Mouse (Mus musculus): ENCODE data around the gene Cntnap5a.
A peak's percentile ranks its signal among the peaks of the same experiment; 100 is the strongest.

Gene Cntnap5a

DNA sequence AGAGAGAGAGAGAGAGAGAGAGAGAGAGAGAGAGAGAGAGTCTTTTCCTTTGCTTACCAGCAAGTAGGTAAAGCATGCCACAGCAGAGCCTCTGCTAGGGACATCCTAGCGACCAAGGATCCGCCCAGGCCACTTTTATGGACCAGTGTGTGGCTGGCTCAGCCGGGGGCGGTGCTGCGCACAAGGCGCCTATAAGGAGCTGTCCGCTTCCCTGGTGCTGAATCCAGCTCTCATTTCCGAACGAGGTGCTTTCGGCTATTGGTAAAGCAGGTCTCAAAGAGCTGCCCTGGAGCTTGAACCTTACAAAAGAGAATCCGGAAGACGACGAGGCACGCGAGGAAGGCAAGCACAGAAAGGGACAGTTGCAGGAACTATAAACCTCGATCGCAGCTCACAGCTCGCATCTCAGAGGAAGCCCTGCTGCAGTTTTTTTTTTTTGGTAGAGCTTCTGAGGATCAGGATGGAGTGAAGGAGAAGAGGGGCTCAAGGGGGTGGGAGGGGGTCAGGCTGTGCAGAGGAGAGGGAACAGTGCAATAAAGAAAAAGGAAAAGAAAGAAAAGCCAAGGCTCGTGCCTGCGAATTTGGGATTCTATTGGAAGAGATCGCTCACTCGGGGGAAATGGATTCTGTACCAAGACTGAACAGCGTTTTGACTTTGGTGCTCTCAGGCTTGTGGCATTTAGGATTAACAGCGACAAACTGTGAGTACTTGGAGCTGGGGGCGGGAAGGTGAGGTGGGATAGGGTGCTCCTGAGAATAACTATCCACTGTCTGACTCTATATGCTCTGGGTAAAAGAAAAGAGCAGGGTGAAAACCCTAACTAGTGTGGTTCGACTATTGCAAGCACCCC lies at the start of gene Cntnap5a:
Gene Cntnap5a (plus strand): TSS at position 239 of the 851 bp plus-strand sequence.
- DNase-seq, result peak; percentile 78

DNA sequence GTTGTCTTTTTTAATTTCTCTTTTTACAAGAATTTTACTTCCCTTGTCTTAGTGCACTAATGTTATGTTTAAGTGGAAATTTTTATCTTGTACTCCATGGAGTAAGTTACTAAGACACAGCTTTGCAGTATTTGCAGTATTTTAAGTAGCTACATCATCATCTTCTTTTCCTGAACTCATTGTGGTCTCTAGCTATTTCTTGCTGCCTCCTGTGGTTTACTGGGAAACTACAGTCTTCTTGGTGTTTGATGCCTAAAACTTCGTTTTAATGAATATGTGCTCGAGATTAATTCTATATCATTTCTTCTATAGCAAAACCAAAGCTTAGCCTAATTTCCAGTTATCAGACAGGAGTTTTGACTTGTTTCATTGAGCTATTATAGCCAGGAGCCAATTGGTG lies 37.6 kb upstream of the Cntnap5a start:
- no peak for DNase-seq

DNA sequence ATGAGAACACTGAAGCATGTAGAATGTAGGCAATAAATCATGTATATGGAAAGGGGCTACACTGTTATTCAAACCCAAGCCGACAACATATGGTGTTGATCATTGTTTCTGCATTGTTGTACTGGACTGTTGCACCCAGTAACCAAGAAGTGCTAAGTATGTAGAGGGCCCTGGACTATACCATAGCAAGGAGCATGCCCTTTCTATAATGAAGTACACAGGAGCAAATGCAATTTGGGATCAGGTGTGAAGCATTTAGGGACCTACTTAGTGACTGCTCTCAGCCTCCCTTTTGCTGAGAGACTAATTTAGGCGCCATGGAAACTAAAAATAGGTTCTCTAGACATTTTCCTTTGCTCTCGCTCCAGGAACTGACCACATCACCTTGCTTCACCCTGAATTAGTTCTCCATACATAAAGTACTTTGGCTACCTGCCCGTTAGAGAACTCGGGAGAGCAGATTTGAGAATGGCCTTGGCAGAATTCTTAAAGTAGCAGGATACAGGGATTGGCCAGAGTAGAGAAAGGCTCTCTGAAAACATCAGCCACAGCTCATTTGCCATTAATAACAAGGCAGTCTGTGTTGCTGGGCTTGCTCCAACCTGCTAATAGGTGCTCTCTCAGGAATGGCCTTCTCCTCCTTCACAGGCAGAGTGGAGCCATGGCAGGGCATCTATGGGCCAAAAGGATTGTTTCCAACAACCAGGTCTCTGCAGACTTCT lies 26.1 kb upstream of the Cntnap5a start:
- DNase-seq, result no peak

DNA sequence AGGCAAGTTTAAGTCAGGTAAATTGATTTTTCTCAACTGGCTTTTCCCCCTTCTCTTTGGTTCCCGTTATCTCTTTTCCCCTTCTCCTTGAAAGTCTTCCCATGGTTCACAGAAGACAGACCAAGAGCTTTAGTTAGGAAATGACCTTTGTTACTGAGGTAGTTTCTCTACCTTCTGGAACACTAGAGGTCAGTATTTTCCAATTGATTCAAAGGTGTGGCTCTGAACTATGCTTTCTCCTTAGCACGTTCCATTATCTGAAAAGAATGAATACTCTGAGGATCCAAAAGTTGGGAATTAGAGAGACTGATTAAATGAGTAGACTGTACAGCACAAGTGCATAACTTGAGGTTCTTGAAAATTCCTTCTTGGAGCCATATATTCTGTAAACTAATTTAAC lies 1.9 kb downstream of the Cntnap5a start:
- no peak for DNase-seq

DNA sequence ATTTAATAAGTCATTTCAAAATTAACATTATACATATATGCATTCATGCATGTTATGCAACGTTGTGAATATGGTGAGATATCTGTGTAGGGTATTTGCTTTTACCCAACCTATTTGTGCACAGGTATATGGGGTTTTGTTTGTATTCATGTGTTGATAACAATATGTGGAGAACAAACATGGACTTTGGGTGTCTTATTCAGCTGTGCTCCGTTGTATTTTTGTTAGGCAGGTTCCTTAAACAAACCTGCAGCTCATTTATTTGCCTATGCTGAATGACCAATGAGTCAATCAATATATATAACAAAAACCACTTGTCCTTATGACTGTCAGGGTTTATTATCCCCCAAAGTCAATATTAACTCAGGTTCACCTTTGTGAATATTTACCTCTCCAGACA lies 15.2 kb downstream of the Cntnap5a start:
- no peak for DNase-seq

DNA sequence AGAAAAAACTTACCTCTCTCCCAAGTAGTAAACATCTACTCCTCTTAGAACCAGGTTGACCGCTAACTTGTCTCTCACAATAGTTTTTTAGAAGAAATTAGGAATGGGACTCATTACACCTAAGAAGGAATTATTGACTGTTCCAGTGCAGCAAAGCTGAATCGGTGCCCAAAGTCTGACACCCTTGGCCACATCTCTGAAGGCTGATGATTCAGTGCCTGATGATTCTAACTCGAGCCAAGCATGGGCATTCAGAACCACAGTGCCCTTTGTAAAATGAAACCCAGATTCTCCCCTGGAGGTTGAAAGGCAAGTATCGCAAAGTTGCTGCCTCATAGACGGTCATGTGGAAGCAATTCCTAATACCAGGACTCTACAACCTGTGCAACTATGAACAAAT lies 58.0 kb downstream of the Cntnap5a start:
- no peak for DNase-seq

DNA sequence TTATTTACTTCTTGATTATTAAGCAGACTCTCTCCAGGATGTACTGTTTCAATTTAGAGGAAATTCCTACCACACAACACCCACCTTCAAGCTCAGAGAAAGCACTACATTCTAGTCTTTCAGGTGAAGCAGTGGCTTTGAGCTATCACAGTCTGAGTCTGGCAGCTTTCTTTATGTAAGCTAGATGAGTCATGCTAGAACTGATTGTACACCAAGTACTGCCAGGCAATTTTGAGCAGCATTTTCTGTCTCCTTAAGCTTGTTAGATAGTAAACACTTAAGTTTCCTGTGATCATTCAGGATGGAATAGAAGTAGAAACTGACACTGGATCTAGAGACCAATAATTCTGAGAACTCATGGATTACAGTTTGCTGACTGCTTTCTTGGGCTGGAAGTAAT lies 61.0 kb downstream of the Cntnap5a start:
- no peak for DNase-seq

DNA sequence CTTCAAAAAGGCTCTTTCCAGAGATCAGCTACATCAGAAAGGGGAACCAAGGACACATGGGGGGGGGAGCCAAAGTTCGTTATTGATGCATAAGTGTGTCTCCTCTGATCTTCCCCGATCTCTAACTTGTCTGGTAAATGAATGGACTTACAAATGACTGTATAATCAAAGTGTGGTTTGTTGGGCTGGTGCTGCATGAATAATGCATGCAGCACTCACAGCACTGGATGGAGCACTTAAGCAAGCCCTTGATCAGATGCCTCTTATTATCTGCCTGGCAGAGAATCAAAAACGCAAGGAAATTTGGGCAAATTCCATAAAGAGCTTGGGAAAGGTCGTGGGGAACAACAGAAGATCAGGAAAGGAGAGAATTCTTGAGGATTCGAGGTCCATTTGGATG lies 100.2 kb downstream of the Cntnap5a start:
- DNase-seq, result no peak

DNA sequence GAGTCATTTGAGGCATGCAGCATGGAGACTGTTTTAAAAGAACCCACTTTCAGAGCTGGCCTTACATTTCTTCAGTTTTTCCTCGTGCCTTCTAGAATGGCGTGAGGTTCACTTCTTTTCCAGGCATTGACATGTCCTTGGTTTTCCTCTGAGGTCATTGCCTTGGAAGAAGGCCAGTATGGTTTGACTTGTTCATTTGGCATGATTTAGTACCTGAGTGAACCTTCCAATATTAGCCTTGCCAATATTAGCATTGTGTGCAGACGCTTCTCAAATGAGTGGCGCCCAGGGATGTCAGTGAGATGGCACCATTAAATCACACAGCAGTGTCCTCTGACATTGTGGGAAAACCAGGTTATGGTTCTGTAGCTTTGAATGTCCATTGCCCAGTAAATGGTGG lies 158.0 kb downstream of the Cntnap5a start:
- no peak for DNase-seq

DNA sequence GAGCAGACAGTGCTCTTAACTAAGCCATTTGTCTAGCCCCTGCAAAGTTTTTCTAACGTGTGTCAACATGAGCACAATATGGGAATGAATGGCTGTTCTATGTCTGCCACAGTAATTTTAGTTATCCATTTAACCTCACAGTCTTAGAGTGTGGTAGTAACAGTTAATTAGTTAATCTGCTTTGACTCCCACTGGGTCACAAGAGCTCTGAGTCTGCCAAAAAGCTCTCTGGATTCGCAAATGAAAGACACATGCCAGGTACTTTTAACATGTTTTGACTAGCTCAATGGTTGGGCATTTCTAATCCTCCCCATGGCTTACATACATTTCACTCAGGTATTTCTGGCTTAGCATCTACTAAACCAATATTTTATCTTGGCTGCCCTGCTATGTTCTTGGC lies 163.0 kb downstream of the Cntnap5a start:
- no peak for DNase-seq

DNA sequence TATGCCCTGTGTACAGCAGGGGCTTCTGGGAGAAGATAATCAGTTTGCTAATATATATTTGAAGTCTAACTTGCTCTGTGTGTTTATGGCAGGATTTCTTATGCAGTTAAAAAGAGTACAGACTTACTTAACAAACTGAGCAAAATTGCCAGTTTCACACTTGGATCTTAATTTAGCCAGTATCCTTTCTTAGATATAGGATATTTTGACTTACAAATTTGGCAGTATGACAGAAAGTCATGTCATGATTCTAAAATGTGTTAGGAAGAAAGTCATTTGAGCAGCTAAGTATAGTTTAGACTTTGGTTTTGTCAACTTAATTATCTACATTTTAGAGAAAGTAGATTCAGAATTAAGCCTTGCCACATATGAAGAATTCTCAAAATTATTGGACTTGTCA lies 167.7 kb downstream of the Cntnap5a start:
- no peak for DNase-seq

DNA sequence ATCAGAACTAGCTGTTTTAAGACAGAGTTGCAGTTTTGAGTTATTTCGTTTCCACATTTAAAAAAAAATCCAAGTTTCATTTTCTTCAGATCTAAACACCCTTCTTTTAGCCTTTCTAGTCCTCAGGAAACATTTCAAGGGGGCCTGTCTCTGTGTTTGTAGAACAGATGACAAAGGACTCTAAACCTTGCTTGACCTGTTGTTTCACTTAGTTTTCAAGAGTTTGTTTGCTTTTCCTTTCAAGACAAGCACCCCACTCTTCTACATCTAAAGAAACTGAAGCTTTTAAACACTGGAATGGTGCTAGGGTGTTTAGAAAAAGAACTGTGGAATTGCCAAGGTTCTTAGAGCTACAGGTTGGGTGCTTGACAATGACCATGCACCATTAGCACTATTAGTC lies 233.8 kb downstream of the Cntnap5a start:
- DNase-seq, result no peak

DNA sequence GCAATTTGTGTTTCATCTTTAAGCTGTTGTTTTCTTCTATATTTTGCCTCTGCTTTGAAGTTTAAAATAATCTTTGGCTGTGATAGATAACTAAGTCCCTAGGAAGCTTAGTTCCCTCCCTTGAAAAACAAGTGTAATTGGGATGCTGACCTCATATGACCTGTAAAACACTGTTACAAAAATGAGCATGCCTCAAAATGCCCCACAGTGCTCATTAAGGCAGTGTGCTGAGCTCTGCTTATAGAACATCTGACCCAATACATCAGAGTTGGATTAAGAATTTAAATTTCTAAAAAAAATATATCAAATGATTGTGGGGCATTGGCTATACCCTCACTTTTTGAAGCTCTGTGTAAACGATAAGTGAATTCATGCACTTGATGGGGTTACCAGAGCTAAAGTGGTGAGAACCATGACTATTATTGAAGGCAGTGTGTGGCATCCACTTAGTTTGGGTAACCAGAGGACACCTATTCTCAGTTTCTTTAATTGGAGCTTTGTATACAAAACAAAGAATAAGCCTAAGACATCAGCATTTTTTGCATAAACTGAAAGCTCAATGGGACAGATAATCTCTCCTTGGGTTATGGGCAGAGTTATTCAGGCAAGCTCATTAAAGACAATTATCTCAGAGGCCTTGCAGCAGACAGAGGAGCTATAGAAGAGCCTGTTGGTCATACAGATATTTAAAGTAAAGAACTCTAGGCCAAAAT lies 241.6 kb downstream of the Cntnap5a start:
- DNase-seq, result no peak

DNA sequence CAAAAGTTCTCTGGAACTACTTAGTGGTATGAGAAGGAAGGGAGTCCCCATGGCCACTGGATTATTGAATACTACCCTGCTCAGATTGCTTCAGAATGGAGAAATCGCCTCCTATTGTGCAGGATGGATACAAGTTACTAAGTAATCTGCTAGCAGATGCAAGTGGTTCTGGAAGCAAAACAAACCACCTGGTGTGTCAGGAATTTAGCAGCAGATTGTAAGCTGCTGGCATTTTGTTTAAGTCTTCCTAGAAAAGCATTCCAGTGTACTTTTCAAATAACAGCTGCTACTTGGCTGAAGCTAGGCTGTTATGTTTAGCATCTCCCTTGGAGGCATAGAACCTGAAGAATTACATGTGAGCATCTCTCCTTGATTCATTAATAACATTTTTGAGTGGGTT lies 247.5 kb downstream of the Cntnap5a start:
- no peak for DNase-seq

DNA sequence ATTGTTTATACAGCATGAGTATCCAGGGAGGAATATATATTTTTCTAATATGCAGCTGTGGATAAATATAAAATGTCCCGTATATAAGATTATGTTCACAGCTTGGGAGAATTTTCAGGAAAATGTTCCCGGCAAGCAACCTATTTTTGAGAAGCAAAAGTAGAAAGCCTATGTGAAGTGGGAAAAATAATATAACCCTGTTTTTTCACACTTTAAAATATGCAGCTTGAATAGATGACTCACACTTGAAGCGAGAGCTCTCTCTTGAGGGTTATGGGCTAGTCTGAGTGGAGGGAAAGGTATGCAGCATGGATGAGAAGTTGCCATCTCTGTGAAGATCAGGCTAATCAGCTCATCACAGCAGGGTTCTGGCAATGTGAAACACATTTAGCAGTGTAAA lies 261.3 kb downstream of the Cntnap5a start:
- no peak for DNase-seq

DNA sequence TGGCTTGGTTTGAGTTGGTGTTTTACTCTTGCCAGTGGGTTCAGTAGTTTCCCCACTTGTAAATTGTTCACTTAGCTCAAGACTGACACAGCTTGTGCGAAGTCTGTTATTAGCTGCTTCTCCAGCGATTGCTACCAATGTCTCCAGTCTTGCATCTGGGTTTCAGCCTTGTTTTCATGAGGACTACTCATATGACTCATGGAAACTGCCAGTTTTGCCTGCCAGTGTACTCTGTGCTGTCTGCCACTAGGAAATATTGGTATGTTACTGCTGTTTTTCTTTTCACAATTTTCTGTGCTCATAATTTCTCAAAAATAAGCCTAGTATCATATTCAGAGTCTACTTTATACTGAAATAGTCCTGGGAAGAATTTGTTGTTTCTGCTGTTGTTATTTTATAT lies 272.0 kb downstream of the Cntnap5a start:
- DNase-seq, result no peak

DNA sequence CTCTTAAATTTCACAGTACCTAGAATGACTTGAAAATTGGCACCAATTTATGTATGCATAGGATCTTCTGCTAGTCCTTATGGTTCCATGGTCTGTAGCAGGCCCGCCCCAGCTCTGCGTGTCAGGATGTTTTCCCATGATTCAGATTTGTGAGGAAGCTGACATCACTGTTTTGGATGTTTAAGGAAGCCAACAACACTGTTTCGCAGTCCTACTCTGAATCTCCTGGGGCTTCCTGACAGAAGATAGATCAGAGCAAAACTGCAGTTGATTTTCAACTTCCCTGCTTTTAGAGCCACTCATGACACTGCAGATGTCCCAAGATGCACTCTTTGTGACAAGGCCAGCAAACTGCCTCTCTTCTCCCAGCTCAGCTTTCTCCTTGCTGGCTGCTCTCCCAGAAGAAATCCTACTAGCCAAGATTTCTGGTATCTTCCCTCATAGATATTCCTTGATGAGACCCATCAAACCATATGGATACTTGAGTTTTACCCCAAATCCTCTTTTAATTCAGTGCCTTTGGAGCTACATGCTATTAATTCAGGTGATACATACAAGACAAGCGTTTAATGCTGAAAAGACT lies 280.5 kb downstream of the Cntnap5a start:
- no peak for DNase-seq

DNA sequence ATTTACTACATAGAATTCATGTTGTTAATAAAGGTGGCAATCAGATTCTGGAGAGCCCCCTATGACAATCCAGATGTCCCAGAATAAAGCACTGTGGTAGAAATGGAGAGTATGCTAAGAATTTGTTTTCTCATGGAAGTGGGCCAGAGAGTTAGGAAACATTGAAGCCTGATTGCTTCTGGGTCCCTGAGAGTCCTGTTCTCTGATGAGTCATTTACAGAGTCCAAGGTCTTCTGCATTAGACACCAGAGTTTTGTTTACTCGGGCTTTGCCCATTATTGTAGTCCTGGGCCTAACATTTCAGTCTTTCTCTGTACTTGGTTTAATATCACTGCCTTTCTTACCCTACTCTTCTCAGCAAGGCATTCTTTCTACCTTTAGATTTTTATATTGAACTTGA lies 305.6 kb downstream of the Cntnap5a start:
- DNase-seq, result no peak

DNA sequence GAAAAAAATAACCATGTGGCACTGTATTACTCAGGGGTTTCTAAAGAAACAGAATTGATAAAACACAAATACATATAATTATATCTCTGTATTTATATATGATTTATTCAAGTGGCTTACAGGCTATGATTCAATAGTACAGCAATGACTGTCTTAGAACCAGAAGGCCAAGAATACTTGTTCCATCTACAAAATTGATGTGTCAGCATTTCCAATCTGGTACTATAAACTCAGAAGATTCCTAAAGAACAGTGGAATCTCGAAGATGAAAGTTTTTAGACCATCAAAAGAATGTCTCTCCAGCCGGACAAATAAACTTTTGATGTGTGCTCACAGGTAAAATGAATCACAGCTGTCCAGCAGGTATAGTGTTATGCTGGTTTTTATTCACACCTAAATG lies 331.2 kb downstream of the Cntnap5a start:
- no peak for DNase-seq

DNA sequence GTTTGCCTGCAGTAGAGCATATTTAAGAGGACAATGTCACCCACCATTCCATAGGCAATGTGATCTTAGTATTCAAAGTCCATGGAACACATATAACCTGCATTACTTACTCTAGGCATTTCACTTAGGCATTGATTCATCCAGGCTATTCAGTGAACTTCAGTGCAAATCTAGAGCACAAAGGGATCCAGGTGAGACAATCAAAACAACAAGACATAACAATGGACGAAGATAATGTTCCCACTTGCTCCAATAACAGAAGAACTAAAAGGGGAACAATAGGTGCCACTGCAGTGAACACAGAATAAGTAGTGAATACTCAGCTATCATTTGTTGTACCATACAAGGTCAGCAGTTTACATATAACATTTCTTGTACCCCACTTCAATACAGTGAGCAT lies 345.1 kb downstream of the Cntnap5a start:
- no peak for DNase-seq

DNA sequence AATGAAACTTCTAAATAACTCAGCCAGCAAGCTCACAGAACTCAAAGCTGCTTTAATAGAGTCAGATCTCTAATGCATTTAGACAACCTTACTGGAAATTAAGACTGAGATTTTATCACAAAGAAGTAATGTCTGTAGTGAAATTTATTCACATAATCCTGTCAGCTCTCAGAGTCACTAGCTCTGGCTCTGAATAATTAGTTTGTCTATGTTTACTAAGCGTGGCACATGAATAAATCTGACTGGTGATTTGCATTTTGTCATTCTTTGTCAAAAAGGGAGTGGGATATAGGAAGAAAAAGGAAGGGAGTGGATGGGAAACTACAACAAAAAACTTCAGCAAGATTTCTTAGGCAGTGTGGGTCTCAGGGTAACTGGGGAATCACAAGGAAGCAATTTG lies 351.3 kb downstream of the Cntnap5a start:
- DNase-seq, result no peak

DNA sequence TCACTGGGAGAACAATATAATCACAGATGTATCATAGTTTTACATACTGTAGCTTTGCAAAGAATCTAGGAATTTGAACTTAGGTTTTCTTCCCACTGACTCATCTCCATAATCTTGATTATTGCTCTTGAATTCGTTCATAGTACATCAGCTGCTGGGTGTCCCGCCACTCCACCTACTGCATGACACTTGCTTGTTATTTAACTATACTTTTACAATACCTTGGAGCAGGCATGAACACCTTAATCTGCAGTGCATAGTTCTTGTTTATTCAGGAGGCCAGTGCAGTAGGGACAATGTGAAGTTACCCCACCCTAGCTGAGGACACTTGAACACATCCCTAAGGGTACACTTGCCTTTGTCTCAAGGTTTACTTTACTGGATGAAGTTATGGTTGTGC lies 352.3 kb downstream of the Cntnap5a start:
- no peak for DNase-seq

DNA sequence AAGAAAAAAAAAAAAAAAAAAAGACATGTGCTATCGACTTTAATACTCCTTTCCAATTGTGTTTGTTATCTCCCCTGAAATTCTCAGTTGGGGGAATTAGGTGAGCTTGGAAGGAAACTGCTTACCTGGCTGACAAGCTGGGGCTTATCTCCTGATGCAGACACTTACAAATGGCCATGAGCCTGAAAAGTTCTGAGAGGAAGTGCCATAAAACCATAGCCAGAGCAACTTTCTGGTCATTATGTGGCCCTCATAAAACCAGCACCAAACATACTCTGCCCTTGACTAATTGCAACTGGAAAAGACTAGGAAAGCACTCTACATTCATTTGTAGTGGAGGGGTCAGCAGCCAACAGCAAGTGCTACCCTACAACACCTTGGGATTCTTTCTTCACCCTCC lies 359.5 kb downstream of the Cntnap5a start:
- no peak for DNase-seq

All from kidney, postnatal 10 days (tissue).